Mouse (Mus musculus): ENCODE data around the gene Lgalsl. TPM values are rescaled to one million over a fixed set of nuclear protein-coding genes. Genes with fewer than 3 reads are reported as not detected.

Gene Lgalsl
- 6.6 TPM for polyA plus RNA-seq (2017; shearing (Covaris generic))

GRCm38 (mm10) chr11:20830686-20831505 lies at the start of gene Lgalsl:
Gene Lgalsl, minus strand, starts transcription at chr11:20831056.

Other genes with a start within 250 kb of the Lgalsl start
- gene Aftph, start 89.5 kb downstream of the Lgalsl start, polyA plus RNA-seq (2017; shearing (Covaris generic)): 75.9 TPM